Mouse (Mus musculus) heart, embryonic 13.5 days (tissue): ENCODE results near the gene Otp. TPM values are rescaled to one million over a fixed set of nuclear protein-coding genes. Genes with fewer than 3 reads are reported as not detected.
A peak's percentile ranks its signal among the peaks of the same experiment; 100 is the strongest.

Source experiments
- ATAC-seq: fragments of 200-750 bp; cut with Nextera tagmentation; 2 replicates; pipeline ENCODE4 v1.8.0; 2017; ENCODE audit warnings: moderate TSS enrichment; ENCODE audit not compliant: insufficient number of reproducible peaks, low FRiP score, low TSS enrichment; ENCODE audit errors: extremely low read depth
- H3K27ac ChIP-seq: fragments of 300-500 bp; sonication (generic); replicated peaks from 2 replicates; pipeline ENCODE4 v1.5.1; 2015; ENCODE audit warnings: moderate library complexity, mild to moderate bottlenecking, inconsistent platforms
- H3K27me3 ChIP-seq: fragments of 300-500 bp; sonication (generic); replicated peaks from 2 replicates; pipeline ENCODE4 v1.6.1; 2015; ENCODE audit warnings: mild to moderate bottlenecking, inconsistent platforms
- H3K36me3 ChIP-seq: fragments of 300-500 bp; sonication (generic); 2 replicates; pipeline ENCODE4 v1.6.1; 2015; ENCODE audit warnings: mild to moderate bottlenecking, inconsistent platforms
- H3K4me1 ChIP-seq: fragments of 300-500 bp; sonication (generic); 2 replicates; pipeline ENCODE4 v1.6.1; 2015; ENCODE audit warnings: inconsistent platforms
- H3K4me2 ChIP-seq: fragments of 300-500 bp; sonication (generic); 2 replicates; pipeline ENCODE4 v1.6.1; 2015; ENCODE audit warnings: inconsistent platforms, mild to moderate bottlenecking, moderate library complexity
- H3K4me3 ChIP-seq: fragments of 300-500 bp; sonication (generic); 2 replicates; pipeline ENCODE4 v1.5.1; 2015; ENCODE audit warnings: moderate library complexity, mild to moderate bottlenecking, inconsistent platforms
- H3K9ac ChIP-seq: fragments of 300-500 bp; sonication (generic); 2 replicates; pipeline ENCODE4 v1.6.1; 2015; ENCODE audit warnings: inconsistent platforms, mild to moderate bottlenecking, moderate library complexity
- H3K9me3 ChIP-seq: fragments of 300-500 bp; sonication (generic); 2 replicates; pipeline ENCODE4 v1.6.1; 2016; ENCODE audit warnings: inconsistent platforms
- WGBS: fragments of 180-500 bp; shearing (Covaris S2); methylation state at CpG from one replicate; pipeline ENCODE4 v1.1.7; 2015; ENCODE audit warnings: mixed read lengths; 5-methylcytosine and 5-hydroxymethylcytosine counted together
- polyA plus RNA-seq: library from polyadenylated mRNA; unstranded; fragments of >200 nt; fragmentation: Nextera tagmentation; extraction: Ambion mirVana; gene quantifications from 2 replicates; pipeline ENCODE4 v1.2.1, GENCODE M21; 2015

Otp gene
- polyA plus RNA-seq, 1 experiment from 2014 or later, result not detected

DNA sequence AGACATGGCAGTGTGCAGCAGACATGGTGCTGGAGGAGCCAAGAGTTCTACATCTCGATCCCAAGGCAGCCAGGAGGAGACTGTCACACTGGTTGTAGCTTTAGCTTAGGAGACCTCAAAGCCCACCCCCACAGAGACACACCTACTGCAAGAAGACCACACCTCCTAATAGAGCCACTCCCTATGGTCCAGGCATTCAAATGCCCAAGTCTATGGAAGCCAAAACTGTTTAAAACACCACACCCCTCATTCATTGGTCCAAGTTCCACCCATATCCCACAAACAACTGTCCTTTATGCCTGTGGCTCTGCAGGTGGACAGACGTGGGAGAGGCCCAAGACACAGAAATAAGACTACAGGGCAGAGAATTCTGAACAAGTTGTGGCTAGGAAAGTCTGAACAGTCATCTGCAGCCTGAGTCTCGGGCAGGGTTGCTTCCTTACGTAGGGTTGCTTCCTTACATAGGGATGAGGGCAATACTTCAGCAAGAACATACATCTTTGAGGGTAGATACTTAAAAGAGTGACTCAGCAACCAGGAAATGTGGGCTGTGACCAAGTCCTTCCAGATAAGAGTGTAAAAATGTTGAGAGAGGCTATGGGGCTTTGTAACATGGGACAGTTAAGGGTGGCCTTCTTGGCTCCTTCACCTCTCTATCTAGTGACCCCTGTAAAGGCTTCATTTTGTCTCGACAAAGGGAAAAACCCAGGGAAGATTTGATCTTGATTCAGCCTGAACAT, 12.7 kb upstream of the Otp start:
- 57% methylated on average over 5 of the region's 5 CpGs for WGBS
- H3K27me3 ChIP-seq, result peaks cover 70% of the 10 kb centered on the region

DNA sequence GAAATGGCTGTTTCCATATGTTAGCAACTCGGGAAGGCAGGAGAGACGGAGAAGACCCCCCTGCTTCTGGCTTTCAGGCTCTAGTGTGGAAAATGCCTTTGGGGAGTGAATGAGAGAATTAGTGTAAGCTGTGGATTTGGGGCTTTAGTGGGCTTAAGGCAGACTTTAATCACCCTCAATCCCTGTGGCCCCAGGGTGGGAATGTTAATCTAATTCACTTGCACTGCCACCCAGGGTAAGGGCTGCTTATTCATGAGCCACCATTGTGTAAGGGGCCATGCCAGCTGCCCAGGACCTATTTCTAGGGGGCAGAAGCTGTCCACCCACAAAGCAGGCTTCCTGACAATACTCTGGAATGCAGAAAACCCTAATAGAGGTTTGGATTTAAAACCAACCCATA, 8.5 kb upstream of the Otp start:
- Histone ChIP-seq H3K4me3 (no peak overlapping the region), H3K9ac (no peak overlapping the region), H3K4me1 (peaks cover 11% of the 10 kb centered on the region), H3K4me2 (no peak overlapping the region), H3K36me3 (no peaks in the 10 kb centered on the region), H3K27me3 (peaks cover 96% of the 10 kb centered on the region), H3K9me3 (no peaks in the 10 kb centered on the region), H3K27ac (no peak overlapping the region)
- no peak for ATAC-seq
- 26% methylated on average over 2 of the region's 2 CpGs for WGBS

More for the DNA sequence above, 12.7 kb upstream of the Otp start:
- Histone ChIP-seq H3K4me2 (no peak overlapping the region), H3K4me3 (no peak overlapping the region), H3K4me1 (no peaks in the 10 kb centered on the region), H3K9ac (no peak overlapping the region), H3K27ac (no peak overlapping the region), H3K9me3 (no peaks in the 10 kb centered on the region), H3K36me3 (no peaks in the 10 kb centered on the region)
- no peak for ATAC-seq

DNA sequence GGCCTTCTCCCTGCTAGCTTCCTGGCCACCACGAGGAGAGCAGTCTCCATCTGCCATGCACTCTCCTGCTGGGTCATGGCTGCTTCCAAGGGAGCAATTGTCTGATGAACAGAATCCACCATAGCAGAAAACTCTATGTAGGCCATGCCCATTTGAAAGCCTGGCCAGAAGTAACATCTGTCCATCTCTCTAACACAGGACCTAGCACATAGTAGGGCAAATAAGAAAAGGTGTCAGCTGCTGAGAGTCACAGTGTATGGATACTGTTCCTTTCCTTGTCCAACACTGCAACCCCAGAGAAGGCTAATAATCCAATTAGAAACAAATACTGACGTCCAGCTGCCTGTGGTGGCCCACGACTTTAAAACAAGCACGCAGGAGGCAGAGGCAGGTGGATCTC, 7.6 kb upstream of the Otp start:
- H3K9me3 ChIP-seq, result no peaks in the 10 kb centered on the region
- H3K9ac ChIP-seq, result no peak overlapping the region
- no peak for ATAC-seq
- no peak overlapping the region for H3K4me2 ChIP-seq
- no peak overlapping the region for H3K27ac ChIP-seq
- no peak overlapping the region for H3K4me3 ChIP-seq
- peaks cover 11% of the 10 kb centered on the region for H3K4me1 ChIP-seq
- H3K36me3 ChIP-seq, result no peaks in the 10 kb centered on the region
- H3K27me3 ChIP-seq, result peaks cover 97% of the 10 kb centered on the region
- 57% methylated on average over 4 of the region's 4 CpGs for WGBS

DNA sequence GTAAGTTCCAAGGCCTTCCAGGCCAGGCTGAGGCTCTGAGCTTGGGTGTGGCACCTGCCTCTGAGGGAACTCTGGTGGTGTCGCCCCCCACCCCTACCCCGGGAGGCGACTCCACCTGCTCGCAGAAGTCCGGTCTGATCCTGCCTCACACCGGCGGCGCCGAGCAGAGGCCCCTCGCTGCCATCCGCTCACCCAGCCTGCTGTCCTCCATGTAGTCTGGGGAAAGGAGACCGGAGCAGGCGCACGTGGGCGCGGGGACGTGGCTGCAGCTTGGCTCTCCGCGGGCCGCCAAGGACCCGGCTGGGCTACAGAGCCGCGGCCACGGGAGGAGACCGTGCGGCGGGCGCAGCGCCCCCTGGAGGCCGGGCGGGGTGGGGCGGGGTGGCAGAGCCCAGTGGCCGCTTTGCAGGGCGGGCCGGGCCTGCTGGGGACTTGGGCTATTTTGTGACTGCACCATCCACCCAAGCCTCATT, 6.9 kb upstream of the Otp start:
- Histone ChIP-seq H3K36me3 (no peaks in the 10 kb centered on the region), H3K4me2 (peak overlapping the region; percentile 76), H3K27me3 (peaks cover 97% of the 10 kb centered on the region), H3K9me3 (no peaks in the 10 kb centered on the region), H3K9ac (peak overlapping the region; percentile 76), H3K4me3 (peak overlapping the region; percentile 49), H3K27ac (no peak overlapping the region), H3K4me1 (peaks cover 15% of the 10 kb centered on the region)
- ATAC-seq, result no peak
- 2% methylated on average over 35 of the region's 35 CpGs for WGBS

DNA sequence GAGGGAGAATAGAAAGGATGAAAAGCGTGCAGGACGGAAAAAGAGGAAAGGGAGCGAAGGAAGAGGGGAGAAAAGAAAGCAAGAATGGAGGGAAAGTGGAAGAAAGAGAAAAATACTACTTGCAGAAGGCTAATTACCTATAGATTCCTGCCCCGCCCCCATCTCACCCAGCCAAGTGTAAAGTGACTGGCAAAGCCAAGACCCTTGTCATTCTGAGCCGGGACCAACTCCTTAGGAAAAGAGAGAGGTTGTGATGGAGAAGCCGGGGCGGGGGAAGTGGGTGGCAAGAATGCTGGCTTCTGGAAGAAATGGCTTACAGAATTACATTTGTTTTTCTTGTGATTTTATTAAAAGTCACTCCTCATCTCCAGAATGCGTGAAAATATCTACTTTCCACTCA, 5.9 kb upstream of the Otp start:
- Histone ChIP-seq H3K4me3 (peak overlapping the region; percentile 49), H3K27ac (no peak overlapping the region), H3K9me3 (no peaks in the 10 kb centered on the region), H3K4me1 (peaks cover 19% of the 10 kb centered on the region), H3K9ac (no peak overlapping the region), H3K4me2 (peak overlapping the region; percentile 76), H3K27me3 (peaks cover 96% of the 10 kb centered on the region), H3K36me3 (no peaks in the 10 kb centered on the region)
- no peak for ATAC-seq
- 4% methylated on average over 8 of the region's 8 CpGs for WGBS

DNA sequence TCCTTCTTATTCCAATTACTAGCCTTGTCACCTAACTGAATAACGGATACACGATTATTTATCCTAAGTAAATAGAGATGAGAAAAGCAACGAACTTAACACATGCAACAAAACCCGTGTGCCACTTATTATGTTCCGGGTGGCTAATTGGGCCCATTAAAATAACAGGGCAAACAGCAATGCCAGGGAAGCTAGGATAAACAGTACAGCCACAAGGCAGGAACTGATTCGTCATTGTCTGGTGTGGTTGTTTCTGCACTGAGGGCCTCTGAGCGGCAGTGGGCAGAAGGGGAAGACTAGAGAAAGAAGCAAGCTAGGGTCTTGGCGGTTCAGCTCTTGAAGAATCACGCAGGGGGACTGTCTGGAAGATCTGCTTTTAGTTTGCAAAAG, 5.3 kb upstream of the Otp start:
- 3% methylated on average over 9 of the region's 9 CpGs for WGBS
- Histone ChIP-seq H3K36me3 (no peaks in the 10 kb centered on the region), H3K9ac (no peak overlapping the region), H3K4me2 (no peak overlapping the region), H3K27ac (no peak overlapping the region), H3K4me1 (peaks cover 19% of the 10 kb centered on the region), H3K27me3 (peaks cover 96% of the 10 kb centered on the region), H3K4me3 (no peak overlapping the region), H3K9me3 (no peaks in the 10 kb centered on the region)
- ATAC-seq, result no peak

DNA sequence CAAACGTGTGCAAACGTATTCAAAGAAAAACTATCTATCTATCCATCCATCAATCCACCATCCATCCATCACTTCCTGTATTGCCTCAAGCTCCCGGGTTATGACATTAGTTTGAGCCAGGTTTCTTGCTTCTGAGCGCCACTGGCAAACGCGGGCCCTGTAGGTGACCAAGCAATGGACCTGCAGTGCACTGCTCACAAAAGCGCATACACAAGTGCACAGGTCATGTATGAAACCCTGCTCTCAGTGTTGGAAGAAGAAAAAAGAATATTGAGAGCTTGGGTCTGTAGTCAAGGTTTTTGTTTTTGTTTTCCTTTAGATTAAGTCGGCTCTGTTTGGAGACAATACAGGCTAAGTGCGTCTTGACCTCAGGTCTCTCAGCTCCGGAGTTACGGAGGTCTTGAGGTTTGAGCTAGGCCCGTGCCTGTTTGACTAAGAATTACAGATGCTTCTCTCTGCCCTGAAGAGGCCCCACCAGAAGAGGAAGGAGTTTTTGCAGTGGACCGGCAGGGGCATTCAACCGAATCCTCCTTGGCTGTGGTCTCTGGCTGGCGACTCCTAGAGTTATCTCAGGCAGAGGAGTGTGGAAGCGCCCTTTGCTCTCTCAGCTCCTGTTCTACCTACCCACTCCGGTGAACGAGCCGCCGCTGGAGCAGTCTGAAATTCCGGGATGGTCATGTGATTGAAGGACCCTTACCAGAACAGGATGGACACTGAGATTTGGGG, 4.8 kb upstream of the Otp start:
- no peak overlapping the region for H3K4me3 ChIP-seq
- WGBS, result 2% methylated on average over 21 of the region's 21 CpGs
- H3K27me3 ChIP-seq, result peaks cover 96% of the 10 kb centered on the region
- no peak overlapping the region for H3K4me2 ChIP-seq
- no peak overlapping the region for H3K9ac ChIP-seq
- no peak overlapping the region for H3K27ac ChIP-seq
- ATAC-seq, result no peak
- H3K9me3 ChIP-seq, result no peaks in the 10 kb centered on the region
- no peaks in the 10 kb centered on the region for H3K36me3 ChIP-seq
- peaks cover 19% of the 10 kb centered on the region for H3K4me1 ChIP-seq

DNA sequence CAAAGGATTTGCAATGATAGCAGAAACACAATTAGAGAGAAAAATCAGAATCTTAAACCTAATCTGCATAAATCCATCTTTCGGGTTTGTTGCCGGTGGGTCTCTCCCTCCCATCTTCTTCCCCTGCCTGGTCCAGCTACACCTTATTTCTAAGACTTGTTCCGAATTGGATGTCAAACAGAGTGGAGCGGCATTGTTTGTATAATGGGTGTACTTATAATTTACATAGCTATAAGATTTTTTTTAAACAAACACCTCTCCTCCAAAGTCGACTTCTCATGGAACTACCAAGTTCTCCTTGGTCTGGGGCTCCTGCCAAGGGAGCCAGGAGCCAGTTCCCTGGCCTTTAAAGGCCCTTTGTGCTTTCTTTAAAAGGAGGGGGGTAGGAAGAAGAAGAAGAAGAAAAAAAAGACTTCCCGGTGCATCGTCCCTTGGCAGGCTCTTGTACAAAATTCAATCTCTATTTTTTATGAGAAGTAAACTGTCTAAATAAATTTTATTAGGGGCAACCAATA, 3.5 kb upstream of the Otp start:
- WGBS, result 4% methylated on average over 7 of the region's 7 CpGs
- no peak overlapping the region for H3K4me2 ChIP-seq

DNA sequence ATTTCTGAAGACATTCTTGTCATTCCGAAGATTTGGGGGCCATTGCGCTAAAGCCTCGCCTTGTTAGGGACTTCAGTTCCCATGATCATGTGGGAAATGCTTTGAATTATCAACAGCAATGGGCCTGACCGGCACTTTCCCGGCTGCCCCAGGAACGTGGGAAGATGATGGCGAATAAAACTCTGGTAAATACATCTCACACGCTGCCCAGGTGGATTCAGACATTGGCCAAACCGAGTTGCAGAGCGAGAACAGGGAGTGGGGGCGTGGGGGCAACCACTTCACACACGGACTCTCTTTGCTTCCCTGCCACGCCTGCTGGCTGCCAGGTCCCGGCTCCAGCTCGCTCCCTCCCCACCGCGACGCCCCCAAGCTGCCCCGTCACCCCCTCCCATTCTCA, 3.0 kb upstream of the Otp start:
- no peak overlapping the region for H3K4me3 ChIP-seq
- peaks cover 19% of the 10 kb centered on the region for H3K4me1 ChIP-seq
- H3K36me3 ChIP-seq, result no peaks in the 10 kb centered on the region
- no peak for ATAC-seq
- peaks cover 95% of the 10 kb centered on the region for H3K27me3 ChIP-seq
- no peaks in the 10 kb centered on the region for H3K9me3 ChIP-seq
- 2% methylated on average over 19 of the region's 19 CpGs for WGBS
- H3K4me2 ChIP-seq, result no peak overlapping the region
- H3K9ac ChIP-seq, result no peak overlapping the region
- H3K27ac ChIP-seq, result no peak overlapping the region

More for the DNA sequence above, 3.5 kb upstream of the Otp start:
- H3K27me3 ChIP-seq, result peaks cover 95% of the 10 kb centered on the region
- H3K27ac ChIP-seq, result no peak overlapping the region
- no peak for ATAC-seq
- peaks cover 19% of the 10 kb centered on the region for H3K4me1 ChIP-seq
- no peak overlapping the region for H3K9ac ChIP-seq
- no peak overlapping the region for H3K4me3 ChIP-seq
- H3K9me3 ChIP-seq, result no peaks in the 10 kb centered on the region
- no peaks in the 10 kb centered on the region for H3K36me3 ChIP-seq

DNA sequence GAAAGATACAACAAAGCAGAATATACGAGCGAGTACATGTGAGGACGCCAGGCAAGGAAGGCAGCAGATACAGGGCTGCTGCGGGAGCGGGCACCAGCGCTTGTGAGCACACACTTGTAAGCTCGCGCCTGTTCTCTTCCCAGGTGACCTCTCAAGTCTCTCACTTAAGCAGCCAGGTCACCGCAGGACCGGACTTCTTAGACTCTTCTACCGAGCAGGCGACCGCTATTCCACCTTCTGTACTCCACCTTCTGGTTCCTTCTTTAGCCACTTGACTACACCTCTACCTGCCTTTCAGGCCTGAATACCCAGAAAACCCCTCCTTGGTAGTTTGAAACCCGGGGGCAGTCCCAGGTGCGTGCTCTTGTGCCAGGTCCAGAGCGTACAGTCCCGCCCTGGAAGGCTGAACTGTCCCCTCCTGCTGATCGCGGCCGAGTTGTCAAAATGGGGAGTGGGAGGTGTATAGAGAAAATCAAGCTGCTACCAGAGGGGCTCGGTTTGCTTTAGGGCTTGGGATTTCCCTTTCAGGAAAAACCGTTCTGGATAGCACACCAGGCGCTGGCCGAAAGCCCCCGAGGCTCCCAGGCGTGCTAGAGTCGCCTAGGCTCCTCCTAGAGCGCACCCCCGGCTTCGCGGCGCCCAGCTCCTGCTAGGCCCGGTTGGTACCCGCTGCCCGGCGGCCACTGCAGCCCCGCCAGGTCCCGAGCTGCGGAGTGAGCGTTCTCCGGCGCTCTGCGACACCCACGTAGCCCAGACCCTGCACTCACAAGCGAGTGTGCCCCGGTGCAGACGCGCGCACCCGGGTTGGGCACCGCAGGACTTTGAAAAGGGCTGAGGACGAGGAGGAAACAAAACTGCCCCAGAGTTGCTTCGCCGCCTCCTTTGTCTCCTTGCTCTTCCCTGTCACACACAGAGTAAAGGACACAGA, 2.0 kb upstream of the Otp start:
- Histone ChIP-seq H3K27ac (no peak overlapping the region), H3K36me3 (no peaks in the 10 kb centered on the region), H3K4me1 (peaks cover 17% of the 10 kb centered on the region), H3K9ac (no peak overlapping the region), H3K9me3 (no peaks in the 10 kb centered on the region), H3K27me3 (peaks cover 95% of the 10 kb centered on the region), H3K4me3 (peak overlapping the region; percentile 32), H3K4me2 (peak overlapping the region; percentile 48)
- under 1% methylated on average over 54 of the region's 54 CpGs for WGBS
- no peak for ATAC-seq

DNA sequence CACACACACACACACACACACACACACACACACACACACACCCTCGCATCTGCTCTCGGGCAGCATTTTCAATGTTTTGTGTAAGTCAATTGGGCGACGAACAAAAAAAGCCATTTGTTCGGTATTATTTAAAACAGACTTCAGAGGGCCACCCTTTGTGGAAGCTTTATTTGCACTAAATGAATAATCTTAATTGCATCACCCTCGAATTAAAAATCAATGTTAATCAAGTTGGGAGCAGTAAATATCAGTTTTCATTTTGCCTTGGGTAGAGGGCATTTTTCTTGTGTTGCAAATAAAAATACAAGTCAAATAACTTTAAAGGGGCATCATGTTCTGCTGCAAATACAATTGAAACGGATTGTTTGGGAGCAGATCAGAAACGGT, 1.4 kb upstream of the Otp start:
- Histone ChIP-seq H3K4me1 (peaks cover 11% of the 10 kb centered on the region), H3K4me2 (no peak overlapping the region), H3K9ac (no peak overlapping the region), H3K27me3 (peaks cover 91% of the 10 kb centered on the region), H3K9me3 (no peaks in the 10 kb centered on the region), H3K4me3 (no peak overlapping the region), H3K27ac (no peak overlapping the region), H3K36me3 (no peaks in the 10 kb centered on the region)
- no peak for ATAC-seq
- WGBS, result 2% methylated on average over 8 of the region's 8 CpGs
